Mouse (Mus musculus) hindbrain, embryonic 16.5 days (tissue): ENCODE data around the gene Tenm2. TPM values are rescaled to one million over a fixed set of nuclear protein-coding genes. Genes with fewer than 3 reads are reported as not detected.
A peak's percentile ranks its signal among the peaks of the same experiment; 100 is the strongest.

Experiments used
- ATAC-seq: fragments of 200-750 bp; cut with Nextera tagmentation; 2 replicates; pipeline ENCODE4 v1.8.0; 2017; ENCODE audit warnings: moderate TSS enrichment, moderate library complexity
- H3K27ac ChIP-seq: fragments of 300-500 bp; sonication (generic); 2 replicates; pipeline ENCODE4 v1.5.1; 2014; ENCODE audit warnings: low read depth, mild to moderate bottlenecking, control low read depth, low read length, moderate library complexity
- H3K27me3 ChIP-seq: fragments of 300-500 bp; sonication (generic); replicated peaks from 2 replicates; pipeline ENCODE4 v1.6.1; 2014; ENCODE audit warnings: low read length; ENCODE audit not compliant: control insufficient read depth, insufficient read depth
- H3K36me3 ChIP-seq: fragments of 300-500 bp; sonication (generic); 2 replicates; pipeline ENCODE4 v1.6.1; 2014; ENCODE audit warnings: mild to moderate bottlenecking, low read length, moderate library complexity, mixed read lengths; ENCODE audit not compliant: control insufficient read depth, insufficient read depth
- H3K4me1 ChIP-seq: fragments of 300-500 bp; sonication (generic); 2 replicates; pipeline ENCODE4 v1.6.1; 2014; ENCODE audit warnings: low read depth, low read length; ENCODE audit not compliant: control insufficient read depth, insufficient read depth
- H3K4me2 ChIP-seq: fragments of 300-500 bp; sonication (generic); 2 replicates; pipeline ENCODE4 v1.6.1; 2014; ENCODE audit warnings: mild to moderate bottlenecking, low read length, control low read depth, moderate library complexity
- H3K4me3 ChIP-seq: fragments of 300-500 bp; sonication (generic); 2 replicates; pipeline ENCODE4 v1.5.1; 2014; ENCODE audit warnings: mild to moderate bottlenecking, low read length, control low read depth, moderate library complexity
- H3K9ac ChIP-seq: fragments of 300-500 bp; sonication (generic); 2 replicates; pipeline ENCODE4 v1.6.1; 2014; ENCODE audit warnings: low read depth, mild to moderate bottlenecking, control low read depth, low read length, moderate library complexity
- H3K9me3 ChIP-seq: fragments of 300-500 bp; sonication (generic); 2 replicates; pipeline ENCODE4 v1.6.1; 2014; ENCODE audit warnings: mild to moderate bottlenecking, low read length, moderate library complexity; ENCODE audit not compliant: control insufficient read depth
- WGBS: fragments of 180-500 bp; shearing (Covaris S2); extraction: QIAGEN DNeasy Blood & Tissue Kit; methylation state at CpG from one replicate; pipeline ENCODE4 v1.1.7; 2014; 5-methylcytosine and 5-hydroxymethylcytosine counted together
- polyA plus RNA-seq: library from polyadenylated mRNA; unstranded; fragments of >200 nt; fragmentation: Nextera tagmentation; extraction: Ambion mirVana; gene quantifications from 2 replicates; pipeline ENCODE4 v1.2.1, GENCODE M21; 2015

Gene Tenm2
- polyA plus RNA-seq, 1 experiment from 2014 or later: 33.2 TPM

- Histone ChIP-seq H3K27ac (no peak overlapping the region), H3K9me3 (no peaks in the 10 kb centered on the region), H3K4me1 (peaks cover 12% of the 10 kb centered on the region), H3K4me3 (no peak overlapping the region), H3K27me3 (no peaks in the 10 kb centered on the region), H3K36me3 (no peaks in the 10 kb centered on the region), H3K9ac (no peak overlapping the region), H3K4me2 (no peak overlapping the region)
- no peak for ATAC-seq
- 77% methylated on average over 4 of the region's 4 CpGs for WGBS
Observed at GRCm38 (mm10) chr11:36488666-36489065, 747.1 kb downstream of the Tenm2 start.

- no peak overlapping the region for H3K4me3 ChIP-seq
- no peak overlapping the region for H3K9ac ChIP-seq
- 78% methylated on average over 12 of the region's 12 CpGs for WGBS
- no peaks in the 10 kb centered on the region for H3K9me3 ChIP-seq
- ATAC-seq: no peak
- H3K4me2 ChIP-seq: no peak overlapping the region
- H3K4me1 ChIP-seq: peaks cover 22% of the 10 kb centered on the region
- no peak overlapping the region for H3K27ac ChIP-seq
- H3K27me3 ChIP-seq: no peaks in the 10 kb centered on the region
- H3K36me3 ChIP-seq: no peaks in the 10 kb centered on the region
Observed at GRCm38 (mm10) chr11:36486092-36486491, 749.7 kb downstream of the Tenm2 start.

- WGBS: 30% methylated on average over 8 of the region's 8 CpGs
- Histone ChIP-seq H3K9me3 (no peaks in the 10 kb centered on the region), H3K27ac (no peak overlapping the region; the same call in 1 of the 2 replicates), H3K9ac (no peak overlapping the region), H3K4me1 (peaks cover 22% of the 10 kb centered on the region), H3K4me2 (no peak overlapping the region), H3K36me3 (no peaks in the 10 kb centered on the region), H3K27me3 (no peaks in the 10 kb centered on the region), H3K4me3 (no peak overlapping the region)
- peak; percentile 44 for ATAC-seq
Observed at GRCm38 (mm10) chr11:36484466-36485069, 751.2 kb downstream of the Tenm2 start.

GRCm38 (mm10) chr11:36482136-36482535 is 753.6 kb downstream of the Tenm2 start:
- no peak overlapping the region for H3K4me2 ChIP-seq
- H3K9ac ChIP-seq: no peak overlapping the region
- H3K27me3 ChIP-seq: no peaks in the 10 kb centered on the region
- no peaks in the 10 kb centered on the region for H3K36me3 ChIP-seq
- 36% methylated on average over 8 of the region's 8 CpGs for WGBS
- H3K4me3 ChIP-seq: no peak overlapping the region
- peaks cover 24% of the 10 kb centered on the region for H3K4me1 ChIP-seq
- H3K27ac ChIP-seq: no peak overlapping the region
- peak; percentile 49; the same call in 1 of the 2 replicates for ATAC-seq
- H3K9me3 ChIP-seq: no peaks in the 10 kb centered on the region

- H3K4me1 ChIP-seq: peaks cover 24% of the 10 kb centered on the region
- H3K36me3 ChIP-seq: no peaks in the 10 kb centered on the region
- no peak overlapping the region for H3K9ac ChIP-seq
- no peaks in the 10 kb centered on the region for H3K9me3 ChIP-seq
- H3K27ac ChIP-seq: no peak overlapping the region
- H3K27me3 ChIP-seq: no peaks in the 10 kb centered on the region
- 29% methylated on average over 7 of the region's 7 CpGs for WGBS
- ATAC-seq: no peak
- H3K4me3 ChIP-seq: no peak overlapping the region
- H3K4me2 ChIP-seq: no peak overlapping the region
Observed at GRCm38 (mm10) chr11:36481524-36481923, 754.2 kb downstream of the Tenm2 start.

- no peak overlapping the region for H3K4me3 ChIP-seq
- no peak overlapping the region for H3K27ac ChIP-seq
- H3K4me1 ChIP-seq: peaks cover 24% of the 10 kb centered on the region
- H3K36me3 ChIP-seq: no peaks in the 10 kb centered on the region
- WGBS: 85% methylated on average over 5 of the region's 5 CpGs
- H3K9ac ChIP-seq: no peak overlapping the region
- no peak overlapping the region for H3K4me2 ChIP-seq
- no peaks in the 10 kb centered on the region for H3K9me3 ChIP-seq
- ATAC-seq: no peak
- no peaks in the 10 kb centered on the region for H3K27me3 ChIP-seq
Observed at GRCm38 (mm10) chr11:36481086-36481485, 754.7 kb downstream of the Tenm2 start.

GRCm38 (mm10) chr11:36469811-36470551 is 765.8 kb downstream of the Tenm2 start:
- no peaks in the 10 kb centered on the region for H3K27me3 ChIP-seq
- H3K4me1 ChIP-seq: peaks cover 8% of the 10 kb centered on the region
- H3K36me3 ChIP-seq: no peaks in the 10 kb centered on the region
- peak; percentile 74 for ATAC-seq
- WGBS: 32% methylated on average over 9 of the region's 9 CpGs
- H3K9me3 ChIP-seq: no peaks in the 10 kb centered on the region
- H3K4me2 ChIP-seq: peak overlapping the region; percentile 15; the same call in 1 of the 2 replicates
- no peak overlapping the region for H3K4me3 ChIP-seq
- no peak overlapping the region for H3K27ac ChIP-seq
- no peak overlapping the region for H3K9ac ChIP-seq

- no peaks in the 10 kb centered on the region for H3K36me3 ChIP-seq
- no peak for ATAC-seq
- 40% methylated on average over 6 of the region's 6 CpGs for WGBS
Observed at GRCm38 (mm10) chr11:36458451-36458850, 777.3 kb downstream of the Tenm2 start.

GRCm38 (mm10) chr11:36454076-36454475 is 781.7 kb downstream of the Tenm2 start:
- H3K9ac ChIP-seq: no peak overlapping the region
- peaks cover 7% of the 10 kb centered on the region for H3K4me1 ChIP-seq
- H3K9me3 ChIP-seq: no peaks in the 10 kb centered on the region
- H3K36me3 ChIP-seq: no peaks in the 10 kb centered on the region
- H3K4me2 ChIP-seq: no peak overlapping the region
- H3K27me3 ChIP-seq: no peaks in the 10 kb centered on the region
- ATAC-seq: no peak
- H3K4me3 ChIP-seq: no peak overlapping the region
- H3K27ac ChIP-seq: no peak overlapping the region
- 71% methylated on average over 6 of the region's 6 CpGs for WGBS

More at GRCm38 (mm10) chr11:36458451-36458850, 777.3 kb downstream of the Tenm2 start:
- no peaks in the 10 kb centered on the region for H3K27me3 ChIP-seq
- no peaks in the 10 kb centered on the region for H3K9me3 ChIP-seq
- no peak overlapping the region for H3K9ac ChIP-seq
- no peak overlapping the region for H3K27ac ChIP-seq
- no peak overlapping the region for H3K4me2 ChIP-seq
- peaks cover 7% of the 10 kb centered on the region for H3K4me1 ChIP-seq
- H3K4me3 ChIP-seq: no peak overlapping the region
